Mouse (Mus musculus) cerebellum, adult 2 months (tissue): ENCODE results near the gene Sox5. TPM values are rescaled to one million over a fixed set of nuclear protein-coding genes. Genes with fewer than 3 reads are reported as not detected.

Experiments used
- DNase-seq, 2 experiments: peaks; one replicate each; pipeline ENCODE4 v3.0.0; 2021
- H3K27ac ChIP-seq: fragments of 200-500 bp; 2 replicates; pipeline ENCODE4 v1.5.1; 2012; ENCODE audit warnings: low read length, control low read depth, inconsistent platforms; ENCODE audit not compliant: insufficient read depth
- H3K27me3 ChIP-seq: fragments of 200-500 bp; 2 replicates; pipeline ENCODE4 v1.6.1; 2012; ENCODE audit warnings: inconsistent platforms, mild to moderate bottlenecking, low read length, moderate library complexity; ENCODE audit not compliant: control insufficient read depth, insufficient read depth
- H3K4me1 ChIP-seq: fragments of 200-500 bp; 2 replicates; pipeline ENCODE4 v1.6.1; 2011; ENCODE audit warnings: low read length; ENCODE audit not compliant: control insufficient read depth, insufficient read depth
- H3K4me3 ChIP-seq: fragments of 200-500 bp; replicated peaks from 2 replicates; pipeline ENCODE3; 2011; ENCODE audit warnings: mild to moderate bottlenecking, low read depth, low read length, control low read depth; ENCODE audit not compliant: insufficient read depth
- CTCF ChIP-seq: fragments of 200-500 bp; IDR thresholded peaks from 2 replicates; pipeline ENCODE4 v1.5.1; 2011; ENCODE audit warnings: low read depth, mild to moderate bottlenecking, control low read depth, low read length, moderate library complexity, borderline replicate concordance; ENCODE audit not compliant: insufficient read depth
- POLR2A ChIP-seq: fragments of 200-500 bp; IDR thresholded peaks from 2 replicates; pipeline ENCODE4 v1.6.1; 2011; ENCODE audit warnings: low read length, control low read depth, borderline replicate concordance; ENCODE audit not compliant: insufficient read depth
- WGBS: fragments of 180-500 bp; shearing (Covaris S2); methylation state at CpG from one replicate; pipeline ENCODE4 v1.1.7; 2018; 5-methylcytosine and 5-hydroxymethylcytosine counted together
- polyA plus RNA-seq: library from polyadenylated mRNA; depleted of rRNA; stranded (reverse); fragments of >200 nt; gene quantifications from 2 replicates; pipeline ENCODE4 v1.2.3, GENCODE M21; 2012

The Sox5 gene
- polyA plus RNA-seq, 1 experiment, result 13.3 TPM

DNA sequence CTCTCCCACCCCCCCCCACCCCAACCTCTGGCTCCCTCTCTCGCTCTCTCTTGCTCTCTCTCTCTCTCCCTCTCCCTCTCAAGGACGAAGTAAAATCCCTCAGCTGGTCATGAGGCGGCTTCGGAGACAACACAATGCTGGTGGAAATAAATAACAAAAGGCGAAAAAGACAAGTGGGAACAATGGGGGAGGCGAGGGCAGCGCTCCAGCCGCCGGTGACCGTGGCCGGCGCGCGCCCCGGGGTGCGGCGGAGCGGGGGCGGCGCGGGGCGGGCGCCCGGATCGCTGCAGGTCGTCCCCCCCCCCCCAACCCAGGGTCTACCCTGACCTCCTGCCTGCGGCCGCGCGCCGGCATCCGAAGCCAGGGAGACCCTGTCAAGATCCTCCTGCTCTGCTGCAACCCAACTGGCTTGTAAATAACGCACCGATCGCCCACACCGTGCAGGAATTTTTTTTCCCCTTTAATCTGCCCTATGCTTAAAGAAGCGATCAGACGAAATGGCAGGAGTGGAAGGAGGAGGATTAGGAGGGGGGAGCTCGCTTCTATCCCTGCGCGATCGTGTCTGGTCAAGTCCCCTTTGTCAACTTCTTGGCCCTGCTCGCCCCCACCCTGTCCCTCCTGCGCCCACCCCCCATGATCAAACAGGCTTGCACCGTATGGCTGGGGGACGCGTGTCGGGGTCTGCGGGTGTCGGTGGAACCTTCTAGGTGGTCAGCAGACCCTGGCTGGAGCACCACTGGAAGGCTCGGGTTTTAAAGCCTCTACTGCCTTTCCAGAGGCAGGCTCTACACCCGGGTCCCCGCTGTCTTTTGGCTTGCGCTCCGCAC is 467 bp upstream of the Sox5 start:
- DNase-seq, result peak in 1 of 2 experiments; percentile 22
- 2% methylated on average over 48 of the region's 55 CpGs for WGBS
- TF ChIP-seq CTCF (no peak), POLR2A (no peak)
- no peak overlapping the region for H3K27ac ChIP-seq
- H3K4me1 ChIP-seq, result no peaks in the 10 kb centered on the region
- H3K4me3 ChIP-seq, result peak overlapping the region; percentile 73
- no peaks in the 10 kb centered on the region for H3K27me3 ChIP-seq

- 39% methylated on average over 9 of the region's 9 CpGs for WGBS
- Histone ChIP-seq H3K4me3 (peak overlapping the region; percentile 73), H3K27ac (no peak overlapping the region), H3K4me1 (no peaks in the 10 kb centered on the region), H3K27me3 (no peaks in the 10 kb centered on the region)
- no peak for DNase-seq
- no peak for TF ChIP-seq CTCF
- TF ChIP-seq POLR2A, result no peak
These were observed 1.0 kb downstream of the Sox5 start for GRCm38 (mm10) chr6:144780608-144781285.

DNA sequence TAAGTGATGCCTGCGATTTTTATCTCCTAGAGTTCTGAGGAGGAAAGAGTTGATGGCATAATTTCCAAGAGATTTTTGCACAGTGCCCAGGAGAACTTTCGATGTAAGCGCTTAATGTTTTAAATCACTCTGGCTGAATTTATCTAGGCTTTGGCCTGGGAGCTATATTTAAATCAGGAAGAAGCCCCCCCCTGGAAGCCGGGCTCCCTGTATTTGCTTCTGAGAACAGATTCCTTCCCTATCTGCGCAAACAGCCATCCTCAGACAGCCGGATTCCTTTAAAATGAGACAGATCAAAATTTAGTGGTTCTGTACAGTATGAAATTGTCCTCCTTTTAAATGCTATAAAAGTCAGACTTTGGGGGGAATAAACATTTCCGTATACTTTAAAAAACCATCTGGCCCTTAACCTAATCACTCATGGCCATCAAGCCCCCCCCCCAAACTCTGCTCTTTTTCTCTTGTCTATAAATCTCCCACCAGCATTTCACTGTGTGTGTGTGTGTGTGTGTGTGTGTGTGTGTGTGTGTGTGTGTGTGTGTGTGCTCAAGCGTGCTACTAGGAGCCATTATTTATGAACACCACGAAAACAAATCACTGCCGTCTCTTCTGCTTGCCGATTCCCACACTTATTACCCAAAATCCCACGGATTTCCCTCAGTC is 1.7 kb downstream of the Sox5 start:
- Histone ChIP-seq H3K4me3 (no peak overlapping the region), H3K27me3 (no peaks in the 10 kb centered on the region), H3K27ac (no peak overlapping the region), H3K4me1 (no peaks in the 10 kb centered on the region)
- no peak for DNase-seq
- WGBS, result 77% methylated on average over 12 of the region's 12 CpGs
- TF ChIP-seq POLR2A (no peak), CTCF (no peak)

DNA sequence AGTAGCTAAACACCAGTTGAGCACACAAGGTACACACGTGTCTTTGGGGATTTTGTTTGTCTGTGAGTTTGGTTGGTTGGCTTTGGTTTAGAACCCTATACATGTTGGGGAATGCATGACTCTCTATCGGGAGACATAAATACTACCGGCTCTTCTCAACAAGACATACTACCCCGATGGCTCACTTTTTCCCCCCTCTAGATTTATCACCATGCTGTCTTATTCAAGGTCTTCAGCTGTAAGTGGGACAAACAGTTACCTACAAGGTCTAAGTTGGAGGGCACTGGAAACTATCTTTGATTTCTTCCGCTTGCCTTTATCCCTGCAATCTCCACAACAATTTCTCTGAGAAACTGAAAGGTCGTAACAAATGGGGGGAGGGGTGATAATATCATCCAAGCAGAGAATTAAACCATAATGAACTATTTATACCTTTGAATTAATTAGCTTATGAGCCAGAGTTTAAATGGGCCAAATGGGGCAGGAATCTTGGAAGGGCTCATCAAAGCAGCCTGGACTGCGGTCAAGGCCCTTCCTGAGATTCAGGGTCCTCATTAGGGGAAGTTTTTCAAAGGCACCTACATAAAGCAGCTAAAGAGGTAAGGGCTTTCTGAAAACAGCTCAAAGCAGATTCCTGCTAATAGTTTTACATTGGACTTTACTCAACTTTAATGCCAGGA is 4.3 kb downstream of the Sox5 start:
- Histone ChIP-seq H3K4me1 (no peaks in the 10 kb centered on the region), H3K27me3 (no peaks in the 10 kb centered on the region), H3K4me3 (no peak overlapping the region), H3K27ac (no peak overlapping the region)
- WGBS, result 96% methylated on average over 7 of the region's 7 CpGs
- no peak for DNase-seq
- TF ChIP-seq CTCF, result no peak
- no peak for TF ChIP-seq POLR2A

DNA sequence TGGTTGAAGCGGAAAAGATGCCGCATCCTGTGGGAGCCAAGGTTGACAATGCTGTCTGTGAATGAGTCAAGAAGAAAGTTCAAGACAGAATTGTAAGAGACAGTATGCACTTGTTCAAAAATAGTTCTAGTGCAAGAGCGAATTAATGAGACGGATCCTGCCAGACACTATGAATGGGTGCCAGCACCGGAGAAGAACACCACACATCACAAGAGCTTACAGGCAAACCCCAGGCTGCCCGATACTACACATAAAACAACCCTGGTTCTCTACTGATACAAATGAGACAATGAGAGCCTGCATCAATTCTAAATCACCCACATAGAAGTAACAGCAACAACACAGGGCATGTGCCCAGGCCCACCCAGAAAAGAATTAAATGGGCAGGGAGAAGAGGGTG is 8.0 kb downstream of the Sox5 start:
- H3K4me1 ChIP-seq, result no peaks in the 10 kb centered on the region
- no peak overlapping the region for H3K27ac ChIP-seq
- no peak overlapping the region for H3K4me3 ChIP-seq
- TF ChIP-seq POLR2A (no peak), CTCF (no peak)
- no peak for DNase-seq
- H3K27me3 ChIP-seq, result no peaks in the 10 kb centered on the region
- 74% methylated on average over 6 of the region's 6 CpGs for WGBS

DNA sequence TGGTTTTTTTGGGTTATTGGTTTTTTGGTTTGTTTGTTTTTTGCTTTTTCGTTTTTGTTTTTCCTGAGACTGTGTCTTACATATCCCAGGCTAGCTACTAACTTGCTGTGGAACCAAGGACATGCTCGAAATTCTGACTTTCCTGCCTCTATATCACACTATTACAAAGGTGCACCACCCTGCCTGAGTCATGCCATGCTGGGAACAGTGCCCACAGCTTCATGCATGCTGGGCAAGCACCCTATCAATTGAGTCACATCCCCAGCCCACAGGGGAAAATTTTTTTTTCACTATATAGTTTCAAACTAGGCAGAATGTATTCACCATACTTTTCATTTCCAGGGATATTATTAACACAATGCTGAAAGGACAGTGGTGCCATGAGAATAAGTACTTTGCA is 8.8 kb downstream of the Sox5 start:
- 89% methylated on average over 2 of the region's 2 CpGs for WGBS
- no peak for TF ChIP-seq POLR2A
- no peak for TF ChIP-seq CTCF
- no peak for DNase-seq
- Histone ChIP-seq H3K27ac (no peak overlapping the region), H3K27me3 (0 out of 2 replicates have a peak, but pooled peaks cover 2% of the 10 kb centered on the region), H3K4me3 (no peak overlapping the region), H3K4me1 (no peaks in the 10 kb centered on the region)

GRCm38 (mm10) chr6:144772175-144772918 is 9.4 kb downstream of the Sox5 start:
- Histone ChIP-seq H3K27ac (no peak overlapping the region), H3K4me3 (no peak overlapping the region), H3K27me3 (0 out of 2 replicates have a peak, but pooled peaks cover 2% of the 10 kb centered on the region), H3K4me1 (no peaks in the 10 kb centered on the region)
- no peak for TF ChIP-seq POLR2A
- no peak for TF ChIP-seq CTCF
- no peak for DNase-seq
- 70% methylated on average over 15 of the region's 15 CpGs for WGBS
